Mouse (Mus musculus): ENCODE data around the gene St3gal2.
"Not testable (repeated sequence)": the region's sequence is repeated elsewhere in the genome, so short reads cannot be mapped to it uniquely, and the experiment has no call there.

The St3gal2 gene

DNA sequence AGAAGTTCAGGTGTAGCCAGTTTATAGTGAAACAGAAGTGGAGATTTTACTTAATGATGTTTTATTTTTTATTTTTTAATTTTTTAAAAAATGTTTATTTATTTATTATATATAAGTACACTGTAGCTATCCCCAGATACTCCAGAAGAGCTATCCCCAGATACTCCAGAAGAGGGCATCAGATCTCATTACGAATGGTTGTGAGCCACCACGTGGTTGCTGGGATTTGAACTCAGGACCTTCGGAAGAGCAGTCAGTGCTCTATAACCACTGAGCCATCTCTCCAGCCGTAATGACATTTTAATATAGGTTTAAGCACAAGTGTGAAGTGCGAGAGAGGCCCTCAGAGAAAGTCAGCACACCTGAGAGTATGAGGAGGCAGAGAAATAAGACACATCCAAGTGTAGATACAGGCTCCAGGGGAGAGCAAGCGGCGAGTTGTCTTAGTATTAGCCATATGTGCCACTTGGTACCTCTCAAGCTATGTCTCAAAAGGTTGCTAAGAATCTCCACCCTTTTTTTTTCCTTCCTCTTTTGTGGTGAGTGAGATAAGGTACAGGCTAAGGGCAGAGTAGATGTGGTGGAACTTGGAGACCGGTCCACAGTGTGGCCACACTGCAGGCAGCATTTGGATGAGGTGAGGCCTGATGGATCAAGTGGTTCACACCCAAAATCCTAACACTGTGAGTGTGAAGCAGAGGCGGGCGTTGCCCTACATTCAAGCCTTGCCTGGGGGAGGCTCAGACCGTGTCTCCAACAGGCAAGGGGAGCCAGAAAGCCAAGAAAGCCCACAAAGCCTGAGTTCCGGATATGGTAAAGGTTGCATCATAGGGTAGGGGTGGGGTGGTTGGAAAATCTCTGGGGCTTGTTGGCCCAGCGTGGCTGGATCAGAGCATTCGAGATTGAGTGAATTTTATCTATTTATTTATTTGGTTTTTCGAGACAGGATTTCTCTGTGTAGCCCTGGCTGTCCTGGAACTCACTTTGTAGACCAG is 7.8 kb upstream of the St3gal2 start:
- no peak for DNase-seq (ENCODE audit: low spot score in 2 of 2)

DNA sequence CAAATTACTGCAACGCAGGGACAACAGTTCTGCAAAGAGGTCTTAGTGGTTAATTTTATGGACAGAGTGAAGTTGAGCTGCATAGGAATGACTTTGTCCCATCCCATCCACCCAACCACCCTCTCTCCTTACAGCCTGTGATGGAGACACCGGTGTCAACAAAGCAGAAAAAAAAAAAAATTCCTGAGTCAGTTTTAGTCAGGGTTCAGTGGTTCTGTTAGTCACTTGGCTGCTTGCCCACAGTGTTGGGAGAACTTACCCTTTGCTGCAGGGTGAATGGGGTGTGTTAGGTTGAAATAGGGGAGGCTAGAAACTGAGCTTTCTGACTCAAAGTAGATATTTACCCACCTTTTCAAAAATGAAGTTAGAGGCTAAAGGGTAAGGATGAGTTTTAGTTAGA is 2.3 kb upstream of the St3gal2 start:
- no peak for DNase-seq (ENCODE audit: low spot score in 2 of 2)

DNA sequence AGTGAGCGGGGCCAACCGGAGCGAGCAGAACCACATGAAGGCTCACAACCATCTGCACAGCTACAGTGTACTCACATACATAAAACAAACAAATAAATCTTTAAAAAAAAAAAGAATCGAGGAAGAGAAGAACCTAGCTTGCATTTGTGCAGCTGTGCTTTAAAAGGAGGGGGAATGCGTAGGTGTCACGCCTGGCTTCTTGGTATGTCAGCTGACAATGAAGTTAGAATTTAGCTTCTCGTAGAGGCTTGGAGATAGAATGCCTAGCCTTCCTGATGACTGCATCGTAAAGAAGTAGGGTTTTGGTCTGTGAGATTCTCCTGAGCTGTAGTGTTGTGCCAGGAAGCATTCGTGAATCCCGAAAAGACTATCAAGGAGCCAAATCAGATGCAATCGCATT is 1.7 kb upstream of the St3gal2 start:
- no peak for DNase-seq (ENCODE audit: low spot score in 2 of 2)

DNA sequence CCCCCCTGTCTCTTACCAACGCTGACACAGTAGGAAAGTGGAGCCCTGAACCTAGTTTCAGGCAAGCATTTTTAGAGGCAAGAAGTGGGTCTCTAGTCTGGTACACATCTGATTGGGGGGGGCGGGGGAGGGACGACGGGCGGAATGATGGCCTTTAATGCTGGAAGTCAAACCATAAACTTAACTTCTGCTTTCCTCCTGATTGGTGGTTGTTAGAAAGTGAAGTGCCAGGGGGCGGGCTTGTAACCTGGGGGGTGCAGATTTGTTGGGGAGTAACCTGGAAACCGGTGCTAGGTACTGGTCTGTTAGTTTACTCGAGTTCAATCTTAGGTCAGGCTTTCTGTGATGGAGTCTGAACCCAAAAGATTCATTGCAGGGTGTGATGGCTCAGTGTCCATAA is 1.3 kb upstream of the St3gal2 start:
- peak in 1 of 2 experiments; percentile 35 for DNase-seq (ENCODE audit: low spot score in 2 of 2)

GRCm38 (mm10) chr8:110920032-110920772 is 480 bp downstream of the St3gal2 start:
- DNase-seq (ENCODE audit: low spot score in 2 of 2), result no peak

- no peak for DNase-seq (ENCODE audit: low spot score in 2 of 2)
Measured at GRCm38 (mm10) chr8:110920773-110921277, 1.1 kb downstream of the St3gal2 start.

DNA sequence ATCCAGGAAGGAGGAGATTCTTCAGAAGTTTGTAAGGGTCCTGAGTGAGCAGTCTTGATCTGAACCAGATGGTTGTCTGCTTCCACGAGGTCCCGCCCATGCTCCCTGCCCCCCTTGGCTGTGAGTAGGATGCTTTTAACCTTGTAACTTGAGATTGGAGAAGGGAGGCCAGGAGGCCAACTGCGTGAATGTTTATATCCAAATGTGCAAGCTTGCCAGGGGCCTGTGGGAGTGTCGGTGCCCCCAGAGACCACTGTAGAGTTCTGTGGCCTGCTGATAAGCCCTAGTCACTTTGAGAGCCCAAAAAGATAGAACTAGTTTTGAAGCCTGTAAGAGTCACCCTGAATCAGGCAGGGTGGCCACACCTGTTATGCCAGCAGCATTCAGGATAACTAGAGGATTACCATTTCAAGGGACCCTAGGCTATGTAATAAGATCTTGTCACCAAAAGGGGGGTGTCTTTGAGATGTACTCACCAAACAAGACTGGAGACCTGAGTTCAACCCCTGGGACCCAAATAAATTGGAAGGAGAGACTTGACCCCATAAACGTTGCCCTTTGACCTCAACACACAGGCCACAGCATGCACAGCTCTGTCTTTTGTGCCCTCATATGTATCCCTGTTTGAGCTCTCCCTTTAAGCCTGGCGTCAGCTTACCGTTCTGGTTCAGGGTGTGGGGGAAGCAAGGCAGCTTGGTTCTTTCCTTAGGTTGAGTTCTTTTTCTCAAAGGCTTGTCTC is 1.9 kb downstream of the St3gal2 start:
- DNase-seq (ENCODE audit: low spot score in 2 of 2), result no peak

GRCm38 (mm10) chr8:110925691-110926140 is 6.0 kb downstream of the St3gal2 start:
- DNase-seq (ENCODE audit: low spot score in 2 of 2), result no peak

DNA sequence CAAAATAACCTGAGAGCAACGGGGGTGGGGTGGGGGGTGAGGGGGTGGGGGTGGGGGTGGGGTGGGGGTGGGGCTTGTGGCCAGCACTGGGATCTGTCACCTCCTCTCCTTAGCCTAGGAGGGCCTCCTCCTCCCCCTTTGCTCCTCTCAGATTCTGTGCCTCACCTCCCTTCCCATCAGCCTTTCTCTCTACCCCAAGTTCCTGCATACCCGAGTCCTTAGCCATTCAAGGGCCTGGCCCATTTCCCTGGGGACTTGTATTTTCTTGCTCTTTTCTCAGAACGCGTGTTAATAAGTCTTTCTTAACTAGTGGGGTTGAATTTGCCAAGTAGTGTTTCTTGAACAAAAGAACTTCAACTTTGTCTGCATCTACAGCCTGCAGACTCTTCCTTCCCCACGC is 7.0 kb downstream of the St3gal2 start:
- DNase-seq (ENCODE audit: low spot score in 2 of 2), result no peak

- DNase-seq (ENCODE audit: low spot score in 2 of 2), result no peak
Measured at GRCm38 (mm10) chr8:110928435-110928834, 8.7 kb downstream of the St3gal2 start.

- peak in 1 of 2 experiments; percentile 14 for DNase-seq (ENCODE audit: low spot score in 2 of 2)
Measured at GRCm38 (mm10) chr8:110929066-110929465, 9.3 kb downstream of the St3gal2 start.

GRCm38 (mm10) chr8:110929672-110930071 is 9.9 kb downstream of the St3gal2 start:
- not testable (repeated sequence) for DNase-seq (ENCODE audit: low spot score in 2 of 2)

- DNase-seq (ENCODE audit: low spot score in 2 of 2), result no peak
Measured at GRCm38 (mm10) chr8:110931176-110931939, 11.6 kb downstream of the St3gal2 start.

GRCm38 (mm10) chr8:110932444-110932843 is 12.7 kb downstream of the St3gal2 start:
- DNase-seq (ENCODE audit: low spot score in 2 of 2), result no peak

DNA sequence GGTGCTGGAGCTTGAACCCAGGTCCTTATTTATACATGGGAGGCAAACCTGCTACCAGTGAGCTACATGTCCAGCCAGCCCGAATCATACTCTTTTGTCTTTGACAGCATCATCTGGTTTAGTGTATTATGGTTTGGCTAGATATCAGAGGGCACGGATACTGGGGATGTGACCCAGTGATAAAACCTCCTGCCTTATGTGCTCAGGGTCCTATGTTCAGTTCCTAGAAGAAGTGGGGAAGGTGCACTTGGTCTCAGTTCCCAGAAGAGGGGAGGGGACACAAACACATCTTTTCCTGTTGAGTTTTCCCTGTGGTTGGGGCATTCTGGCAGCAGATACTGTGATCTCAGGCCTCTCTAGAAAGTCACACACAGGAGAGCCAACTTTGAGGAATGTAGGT is 13.6 kb downstream of the St3gal2 start:
- no peak for DNase-seq (ENCODE audit: low spot score in 2 of 2)

DNA sequence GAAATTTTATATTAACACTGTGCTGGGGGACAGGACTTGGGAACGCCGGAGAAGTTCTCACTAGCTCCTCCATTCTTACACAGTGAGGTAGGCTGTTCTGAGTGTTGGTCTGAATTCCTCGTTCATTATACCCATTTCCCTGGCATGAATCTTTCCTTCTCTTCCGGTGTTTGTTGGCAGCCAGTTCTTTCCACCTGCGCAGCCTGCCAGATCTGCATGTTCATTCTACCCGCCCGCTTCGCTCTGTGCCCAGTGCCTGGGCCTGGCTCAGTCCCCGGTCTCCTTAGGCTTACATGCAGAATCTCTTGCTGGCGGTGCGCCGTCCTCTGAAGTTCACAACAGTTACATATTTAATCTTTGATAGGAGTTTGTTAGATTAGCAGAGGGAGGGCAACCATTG is 16.5 kb downstream of the St3gal2 start:
- no peak for DNase-seq (ENCODE audit: low spot score in 2 of 2)

DNA sequence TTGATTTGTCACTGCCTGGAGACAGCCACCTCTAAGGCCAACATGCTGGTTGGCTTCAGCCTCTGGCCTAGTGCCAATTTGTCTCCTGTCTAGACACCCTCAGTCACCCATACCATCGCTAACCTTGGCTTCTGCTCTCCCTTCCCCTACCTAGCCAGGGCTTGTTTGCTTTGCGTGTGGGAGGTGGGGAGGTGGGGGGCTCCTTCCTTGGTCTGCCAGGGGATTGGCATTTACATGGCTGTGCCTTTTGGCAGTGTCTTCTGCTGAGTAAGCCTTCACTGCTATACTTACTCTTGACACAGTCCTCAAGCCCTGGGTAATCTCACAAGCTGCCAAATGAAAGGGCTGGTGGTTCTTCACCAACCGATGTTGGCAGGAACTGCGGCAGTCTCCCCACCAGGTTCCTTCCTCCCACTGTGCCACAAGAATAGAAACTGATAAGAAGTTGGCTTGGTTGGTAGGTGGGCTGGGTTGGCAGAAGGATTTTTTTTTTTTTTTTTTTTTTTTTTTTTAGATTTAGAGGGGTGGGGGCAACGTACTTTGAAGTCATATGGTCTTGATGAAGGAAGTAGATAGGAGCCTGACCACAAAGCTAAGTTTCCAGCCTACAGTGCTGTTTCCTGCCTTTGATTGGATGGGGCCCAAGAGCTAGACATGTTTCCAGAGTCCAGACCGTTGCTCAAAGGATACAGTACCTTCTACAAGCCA is 19.3 kb downstream of the St3gal2 start:
- peak; percentile 9 to 44 for DNase-seq (ENCODE audit: low spot score in 2 of 2)

- DNase-seq (ENCODE audit: low spot score in 2 of 2), result no peak
Measured at GRCm38 (mm10) chr8:110940682-110941452, 21.1 kb downstream of the St3gal2 start.

- no peak for DNase-seq (ENCODE audit: low spot score in 2 of 2)
Measured at GRCm38 (mm10) chr8:110941453-110941948, 21.8 kb downstream of the St3gal2 start.

Data from natural killer cell, adult 2 months (primary cell).